Mouse (Mus musculus): ENCODE data around the gene Fhod1.

DNA sequence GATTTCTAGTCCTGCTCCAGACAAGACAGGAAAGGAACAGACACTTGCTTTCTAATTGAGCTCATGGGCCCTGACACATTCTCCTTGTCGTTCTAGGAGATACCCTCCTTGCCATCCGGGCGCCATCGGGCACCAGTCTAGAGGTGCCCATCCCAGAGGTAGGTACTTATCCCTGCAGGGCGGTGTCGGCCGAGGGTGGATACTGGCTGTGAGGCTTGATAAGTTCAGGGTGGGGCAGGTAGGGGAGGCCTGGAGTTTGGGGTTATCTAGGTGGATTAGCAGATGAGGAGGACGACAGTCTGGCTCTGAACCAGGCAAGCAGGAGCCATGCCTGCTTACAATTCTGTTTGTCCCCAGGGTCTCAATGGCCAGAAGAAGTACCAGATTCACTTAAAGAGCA is 47.8 kb downstream of the Fhod1 start:
- TF ChIP-seq CTCF (IDR thresholded peaks at IDR 0.05; ENCODE audit: borderline replicate concordance, control insufficient read depth, extremely low read depth, insufficient read depth, low read length, poor library complexity): no peak
- TF ChIP-seq POLR2A (IDR thresholded peaks at IDR 0.05; ENCODE audit: control insufficient read depth, extremely low read depth, insufficient read depth, low read length, poor library complexity): no peak

All from thymus, adult 2 months (tissue).